Mouse (Mus musculus) gastrocnemius, adult 18-20 months (tissue): Measurements from ENCODE around the gene Insl5. TPM values are rescaled to one million over a fixed set of nuclear protein-coding genes. Genes with fewer than 3 reads are reported as not detected.
A peak's percentile ranks its signal among the peaks of the same experiment; 100 is the strongest.

Experiments
- DNase-seq: peaks from one replicate; pipeline ENCODE4 v3.0.0; 2021; ENCODE audit warnings: low spot score
- total RNA-seq, 2 experiments: library from RNA; stranded (reverse); gene quantifications; 2 replicates each; pipeline ENCODE4 v1.2.3; 2021

Insl5 gene
- total RNA-seq, 2 experiments from 2014 or later, result not detected

DNA sequence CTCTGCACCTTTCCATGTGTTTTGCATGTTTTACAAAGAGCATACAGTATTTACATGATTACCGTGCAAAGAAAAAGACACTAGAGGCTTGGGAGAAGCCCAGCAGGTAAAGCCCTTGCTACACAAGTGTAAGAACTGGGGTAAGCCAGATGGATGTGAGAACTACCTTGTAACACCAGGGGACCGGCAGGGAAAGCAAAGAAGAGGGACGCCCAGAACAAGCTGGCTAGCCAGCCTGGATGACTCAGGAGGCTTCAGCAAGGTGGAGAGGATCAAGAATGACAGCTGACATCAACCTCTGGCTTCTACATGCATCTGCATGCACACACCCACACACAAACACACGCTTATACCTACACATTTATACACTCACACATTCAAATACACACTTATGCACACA lies 36.6 kb downstream of the Insl5 start:
- no peak for DNase-seq

DNA sequence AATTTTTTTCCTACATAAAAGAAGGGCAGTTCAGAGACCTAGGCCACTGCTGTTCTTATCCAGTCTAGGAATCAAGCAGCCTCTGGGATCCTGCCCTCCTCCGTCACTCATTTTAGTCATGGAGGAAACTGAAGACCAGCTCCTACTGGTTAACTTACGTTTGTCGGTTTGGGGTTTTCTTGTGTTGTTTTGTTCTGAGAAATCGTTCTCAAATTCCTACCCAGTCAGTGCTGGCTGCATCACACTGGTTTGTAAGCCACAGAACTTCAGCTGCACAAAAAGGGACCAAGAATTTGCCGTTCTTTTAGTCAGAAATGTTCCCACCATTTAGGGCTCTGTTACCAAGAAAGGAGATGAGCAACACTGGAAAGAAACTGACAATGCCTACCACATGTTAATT lies 37.3 kb downstream of the Insl5 start:
- DNase-seq, result no peak

- no peak for DNase-seq
Measured at GRCm38 (mm10) chr4:102988526-102988925, 38.1 kb downstream of the Insl5 start.

GRCm38 (mm10) chr4:102987756-102988155 lies 38.9 kb downstream of the Insl5 start:
- no peak for DNase-seq

DNA sequence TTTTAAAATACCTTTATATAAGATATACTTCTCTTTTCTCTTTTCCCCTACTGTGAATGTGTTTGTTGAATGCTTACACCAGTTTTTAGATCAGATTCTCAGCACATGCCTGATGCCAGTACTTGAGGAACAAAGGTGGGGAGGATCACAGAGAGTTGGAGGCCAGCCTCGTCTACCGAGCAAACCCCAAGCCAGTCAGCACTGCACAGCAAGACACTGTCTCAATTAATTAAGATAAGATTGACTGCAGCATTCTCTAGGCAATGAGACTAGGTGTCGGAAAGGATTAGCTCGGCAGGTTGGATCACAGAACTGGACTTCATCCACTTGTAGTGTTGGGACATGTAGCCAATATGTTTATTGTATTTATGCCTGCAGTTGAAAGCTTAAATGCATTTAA lies 39.3 kb downstream of the Insl5 start:
- DNase-seq, result no peak

DNA sequence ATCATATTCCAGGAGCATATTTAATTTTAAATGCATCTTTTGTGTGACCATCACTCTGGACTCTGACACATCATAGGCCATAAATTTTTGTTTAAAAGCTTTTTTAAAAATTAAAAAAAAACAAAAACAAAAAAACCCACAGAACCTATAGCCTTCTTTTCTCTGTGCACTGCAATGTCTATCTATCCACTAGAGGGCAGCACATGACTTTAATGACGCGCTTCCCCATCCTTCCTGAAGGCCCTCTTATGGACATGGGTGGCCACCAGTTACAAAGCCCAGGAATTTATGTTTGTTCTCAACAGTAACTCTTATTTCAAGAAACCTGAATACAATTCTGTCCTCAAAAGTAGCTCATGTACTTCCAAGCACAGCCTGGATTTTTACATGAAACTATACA lies 39.7 kb downstream of the Insl5 start:
- DNase-seq, result peak; percentile 54

DNA sequence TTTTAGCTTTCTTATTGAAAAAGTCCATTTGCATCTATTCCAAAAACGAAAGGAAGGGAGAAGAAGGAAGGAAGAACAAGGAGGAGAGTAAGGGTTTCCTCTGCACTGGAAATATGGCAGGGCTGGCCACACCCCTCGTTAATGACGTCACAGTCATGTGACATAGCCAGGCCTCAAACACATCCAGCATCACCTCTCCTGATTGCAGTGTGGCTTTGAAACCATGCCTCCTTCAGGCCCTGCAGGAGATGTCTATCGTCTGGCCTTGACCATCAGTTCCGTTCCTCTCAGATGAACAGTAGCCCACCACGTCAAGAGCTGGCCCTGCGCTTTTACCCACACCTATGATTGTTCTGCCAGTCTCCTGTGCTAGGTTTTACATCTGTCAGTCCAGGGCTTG lies 40.5 kb downstream of the Insl5 start:
- DNase-seq, result no peak

DNA sequence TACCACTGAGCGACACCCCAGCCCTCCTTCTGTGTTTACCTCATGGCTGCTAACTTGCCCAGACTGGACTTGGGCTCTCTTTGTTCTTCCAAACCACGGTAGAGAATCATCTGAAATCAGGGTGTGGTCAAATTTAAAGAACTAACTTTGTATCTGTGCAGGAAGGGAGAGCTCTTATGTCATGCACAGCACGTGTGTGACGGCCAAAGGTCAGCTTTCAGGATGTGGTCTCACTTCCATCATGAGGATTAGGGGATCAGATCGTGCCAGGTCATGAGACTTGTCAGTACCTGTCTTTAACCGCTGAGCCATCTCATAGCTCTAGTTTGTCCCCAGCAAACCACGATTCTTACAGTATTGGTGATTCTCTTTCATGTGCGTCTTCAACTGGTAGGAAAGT lies 44.9 kb downstream of the Insl5 start:
- no peak for DNase-seq

DNA sequence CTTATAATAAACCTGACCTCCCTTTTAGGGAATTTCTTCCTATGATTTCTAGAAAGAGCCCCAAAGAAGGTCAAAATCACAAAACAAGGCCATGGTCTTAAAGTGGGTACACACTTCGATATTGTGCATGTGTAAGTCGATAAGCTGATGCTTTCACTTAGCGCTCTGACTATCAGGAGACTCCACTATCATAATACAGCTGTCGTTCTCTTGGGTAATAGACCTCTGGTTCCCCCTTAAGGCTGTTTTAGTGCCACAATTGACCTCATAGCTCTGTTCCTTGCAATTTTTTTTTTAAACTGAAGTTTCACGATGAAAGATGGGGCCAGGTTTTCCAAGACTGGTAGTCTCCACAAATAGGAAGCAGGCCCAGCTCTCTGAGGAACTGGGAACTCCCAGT lies 47.3 kb downstream of the Insl5 start:
- no peak for DNase-seq

- no peak for DNase-seq
Measured at GRCm38 (mm10) chr4:102978440-102978839, 48.2 kb downstream of the Insl5 start, which contains the start of gene Tctex1d1. Tctex1d1 (plus strand) TSS chr4:102978606.

DNA sequence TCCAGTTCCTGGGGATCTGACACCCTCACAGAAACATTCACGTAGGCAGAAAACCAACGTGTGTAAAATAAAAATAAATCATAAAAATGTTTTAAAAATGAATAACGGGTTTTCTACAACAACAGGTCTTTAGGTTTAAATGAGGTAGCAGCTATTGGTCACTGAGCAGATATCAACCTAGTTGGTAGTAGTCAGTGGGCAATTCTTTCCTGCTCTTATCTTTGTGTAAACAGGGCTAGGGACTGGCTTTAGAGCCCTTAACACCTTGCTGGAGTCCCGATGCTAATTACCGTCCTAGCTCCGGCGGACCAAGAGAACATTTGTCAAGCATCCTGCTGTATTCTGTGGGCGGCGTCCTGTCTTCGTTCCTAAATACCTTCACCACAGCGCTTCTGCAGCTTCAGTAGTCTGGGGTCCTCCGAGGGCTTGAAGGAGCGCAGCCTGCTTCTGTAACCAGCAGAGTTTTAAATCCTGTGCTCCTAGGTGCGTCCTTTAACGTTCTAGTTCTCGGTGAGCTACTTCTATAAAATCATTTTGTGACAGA lies 48.8 kb downstream of the Insl5 start:
- no peak for DNase-seq

DNA sequence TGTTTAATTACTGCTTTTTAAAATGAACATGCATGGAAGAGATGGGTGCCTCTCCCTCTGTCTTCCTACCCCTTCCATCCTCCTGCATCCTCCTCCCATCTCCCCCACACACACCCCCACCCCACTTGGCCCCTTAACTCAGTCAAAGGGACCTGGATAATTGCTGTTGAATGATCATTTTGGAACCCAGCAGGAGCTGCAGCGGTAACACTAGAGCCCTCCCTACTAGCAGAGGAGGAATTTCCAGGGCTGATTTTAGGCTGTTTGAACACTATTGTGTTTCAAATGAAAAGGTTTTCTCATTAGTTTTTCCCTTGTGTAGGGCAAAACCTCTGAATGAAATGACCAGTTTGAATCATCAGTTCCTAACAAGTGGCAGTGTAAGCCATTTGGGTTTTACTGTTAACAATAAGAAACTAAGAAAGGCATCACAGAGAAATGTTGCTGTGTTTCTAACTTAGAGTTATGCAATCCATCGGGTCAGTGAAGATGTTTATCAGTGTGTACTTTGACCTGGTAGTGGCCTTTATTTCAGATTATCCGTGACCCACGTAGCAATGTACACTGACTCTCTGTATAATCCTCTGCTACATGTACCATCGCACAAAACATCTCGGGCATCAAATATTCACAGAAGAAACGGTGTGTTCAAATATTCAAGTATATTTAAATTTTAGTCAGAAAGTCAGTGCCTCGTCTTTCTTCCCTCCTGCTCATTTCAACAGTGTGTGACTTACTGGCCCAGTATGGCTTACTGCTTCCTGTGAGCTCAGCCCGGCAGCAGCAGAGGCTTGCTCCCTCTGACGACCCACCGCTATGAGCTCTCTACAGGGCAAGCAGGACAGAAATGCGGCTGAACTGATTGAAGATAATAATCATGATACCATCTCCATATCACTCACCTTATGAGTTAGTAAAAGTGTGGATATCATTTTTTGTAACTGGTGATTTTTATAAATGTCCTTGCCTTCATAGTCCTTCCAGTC lies 50.1 kb downstream of the Insl5 start:
- no peak for DNase-seq

DNA sequence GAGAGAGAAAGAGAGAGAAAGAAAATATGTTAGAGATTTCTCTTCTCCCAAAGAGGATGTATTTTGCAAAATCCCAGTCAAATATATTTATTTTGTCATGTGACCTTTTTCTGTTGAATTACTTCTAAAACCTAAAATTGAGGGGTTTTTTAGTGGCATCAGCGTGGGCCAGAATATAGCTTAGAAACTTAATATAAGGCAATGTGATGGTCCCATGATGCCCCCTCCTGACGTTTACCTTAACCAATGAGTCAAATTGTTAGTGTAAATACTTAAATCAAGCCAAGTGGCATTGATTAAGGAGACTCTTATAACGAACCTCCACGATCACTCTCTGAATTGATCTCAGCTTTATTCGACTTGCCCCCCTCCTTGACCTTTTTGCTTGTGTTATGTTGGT lies 52.5 kb downstream of the Insl5 start:
- no peak for DNase-seq

DNA sequence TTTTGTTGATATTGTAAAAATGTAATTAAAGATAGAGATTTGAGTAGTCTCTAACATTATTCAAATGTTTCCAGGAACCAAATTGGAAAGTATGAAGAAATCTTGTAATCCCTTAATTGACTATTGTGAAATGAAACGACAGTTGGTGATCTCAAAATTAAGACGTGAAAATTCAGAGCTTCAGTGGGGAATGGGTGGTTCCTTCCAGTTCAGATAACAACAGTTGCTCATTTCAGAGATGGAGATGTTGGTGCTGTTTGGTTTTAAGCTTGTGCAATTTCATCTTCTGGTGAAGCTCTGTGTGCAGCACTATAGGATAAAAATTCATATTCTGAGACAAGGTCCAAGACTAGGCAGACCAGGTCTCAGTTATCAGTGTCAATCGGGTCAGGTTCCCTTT lies 54.6 kb downstream of the Insl5 start:
- no peak for DNase-seq

GRCm38 (mm10) chr4:102971159-102971558 lies 55.5 kb downstream of the Insl5 start:
- no peak for DNase-seq

DNA sequence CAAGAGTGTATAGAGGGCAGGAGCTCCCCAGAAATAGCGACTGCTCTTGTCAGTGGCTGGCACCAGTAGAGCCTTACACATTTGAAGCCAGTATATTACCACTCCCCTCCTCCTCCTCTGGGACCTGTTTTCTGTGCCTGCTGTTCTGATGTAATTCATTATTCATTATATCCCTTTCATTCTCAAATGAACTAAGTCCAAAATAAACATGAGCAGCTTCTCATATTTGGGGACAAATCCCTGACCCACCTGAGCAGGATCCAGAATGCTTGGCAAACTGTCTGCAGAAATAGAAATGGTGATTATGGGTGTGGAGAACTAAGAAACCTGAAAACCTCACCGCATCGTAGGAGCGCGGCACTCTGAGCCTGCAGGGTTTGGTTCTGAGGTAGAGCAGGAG lies 57.0 kb downstream of the Insl5 start:
- DNase-seq, result no peak

Other genes with a start within 250 kb of the Insl5 start
- gene Tctex1d1, start 48.2 kb downstream of the Insl5 start, total RNA-seq, result not detected
- 10 to 100 TPM; 19.4 to 21.6 TPM for gene Mier1, start 87.5 kb upstream of the Insl5 start, total RNA-seq
- gene Wdr78, start 87.7 kb upstream of the Insl5 start, total RNA-seq, result under 1 TPM; 0.53 to 0.59 TPM
- 1 to 10 TPM; 6.0 to 7.4 TPM for gene Slc35d1, start 188.3 kb upstream of the Insl5 start, total RNA-seq